Mouse (Mus musculus): ENCODE results near the gene Cttnbp2.

The Cttnbp2 gene

GRCm38 (mm10) chr6:18408445-18408844 lies 106.2 kb downstream of the Cttnbp2 start:
- TF ChIP-seq GATA4 (IDR thresholded peaks at IDR 0.05; ENCODE audit: insufficient replicate concordance, low read length) = no peak

GRCm38 (mm10) chr6:18401066-18401674 lies 113.5 kb downstream of the Cttnbp2 start:
- TF ChIP-seq GATA4 (IDR thresholded peaks at IDR 0.05; ENCODE audit: insufficient replicate concordance, low read length) = no peak

- TF ChIP-seq GATA4 (IDR thresholded peaks at IDR 0.05; ENCODE audit: insufficient replicate concordance, low read length) = no peak
Measured at GRCm38 (mm10) chr6:18381380-18381779, 133.3 kb downstream of the Cttnbp2 start.

- no peak for TF ChIP-seq GATA4 (IDR thresholded peaks at IDR 0.05; ENCODE audit: insufficient replicate concordance, low read length)
Measured at GRCm38 (mm10) chr6:18380300-18381202, 134.1 kb downstream of the Cttnbp2 start.

- TF ChIP-seq GATA4 (IDR thresholded peaks at IDR 0.05; ENCODE audit: insufficient replicate concordance, low read length) = no peak
Measured at GRCm38 (mm10) chr6:18374744-18375143, 139.9 kb downstream of the Cttnbp2 start.

- no peak for TF ChIP-seq GATA4 (IDR thresholded peaks at IDR 0.05; ENCODE audit: insufficient replicate concordance, low read length)
Measured at GRCm38 (mm10) chr6:18373652-18374051, 141.0 kb downstream of the Cttnbp2 start.

GRCm38 (mm10) chr6:18372447-18373228 lies 142.0 kb downstream of the Cttnbp2 start:
- no peak for TF ChIP-seq GATA4 (IDR thresholded peaks at IDR 0.05; ENCODE audit: insufficient replicate concordance, low read length)

- no peak for TF ChIP-seq GATA4 (IDR thresholded peaks at IDR 0.05; ENCODE audit: insufficient replicate concordance, low read length)
Measured at GRCm38 (mm10) chr6:18369723-18370122, 144.9 kb downstream of the Cttnbp2 start.

GRCm38 (mm10) chr6:18369054-18369453 lies 145.6 kb downstream of the Cttnbp2 start:
- TF ChIP-seq GATA4 (IDR thresholded peaks at IDR 0.05; ENCODE audit: insufficient replicate concordance, low read length) = no peak

GRCm38 (mm10) chr6:18362232-18362631 lies 152.4 kb downstream of the Cttnbp2 start:
- TF ChIP-seq GATA4 (IDR thresholded peaks at IDR 0.05; ENCODE audit: insufficient replicate concordance, low read length) = no peak

- no peak for TF ChIP-seq GATA4 (IDR thresholded peaks at IDR 0.05; ENCODE audit: insufficient replicate concordance, low read length)
Measured at GRCm38 (mm10) chr6:18360955-18361354, 153.7 kb downstream of the Cttnbp2 start.

- TF ChIP-seq GATA4 (IDR thresholded peaks at IDR 0.05; ENCODE audit: insufficient replicate concordance, low read length) = no peak
Measured at GRCm38 (mm10) chr6:18360154-18360553, 154.5 kb downstream of the Cttnbp2 start.

- no peak for TF ChIP-seq GATA4 (IDR thresholded peaks at IDR 0.05; ENCODE audit: insufficient replicate concordance, low read length)
Measured at GRCm38 (mm10) chr6:18349153-18349858, 165.3 kb downstream of the Cttnbp2 start.

- TF ChIP-seq GATA4 (IDR thresholded peaks at IDR 0.05; ENCODE audit: insufficient replicate concordance, low read length) = no peak
Measured at GRCm38 (mm10) chr6:18344272-18344671, 170.4 kb downstream of the Cttnbp2 start.

- TF ChIP-seq GATA4 (IDR thresholded peaks at IDR 0.05; ENCODE audit: insufficient replicate concordance, low read length) = no peak
Measured at GRCm38 (mm10) chr6:18338307-18338706, 176.3 kb downstream of the Cttnbp2 start.

All from liver, adult (tissue).